Mouse (Mus musculus) limb, embryonic 10.5 days (tissue): ENCODE measurements at regions not wholly inside any gene's neighbourhood (a gene's known extent, or its start where the extent isn't known, plus 50 kb on each side); places are given as distances from the start of the nearest gene placed in this dataset.

ENCODE experiments used
- DNase-seq: peaks from one replicate; pipeline ENCODE4 v3.0.0-alpha.2; 2017; ENCODE audit warnings: low spot score
- H3K27ac ChIP-seq: fragments of 300-500 bp; sonication (generic); 2 replicates; pipeline ENCODE4 v1.5.1; 2016; ENCODE audit warnings: mild to moderate bottlenecking
- H3K27me3 ChIP-seq: fragments of 300-500 bp; sonication (generic); 2 replicates; pipeline ENCODE4 v1.6.1; 2016; ENCODE audit warnings: low read depth, mild to moderate bottlenecking; ENCODE audit not compliant: poor library complexity, severe bottlenecking
- H3K36me3 ChIP-seq: fragments of 300-500 bp; sonication (generic); 2 replicates; pipeline ENCODE4 v1.6.1; 2016; ENCODE audit warnings: mild to moderate bottlenecking, moderate library complexity
- H3K4me1 ChIP-seq: fragments of 300-500 bp; sonication (generic); 2 replicates; pipeline ENCODE4 v1.6.1; 2016
- H3K4me3 ChIP-seq: fragments of 300-500 bp; sonication (generic); 2 replicates; pipeline ENCODE4 v1.5.1; 2016; ENCODE audit warnings: mild to moderate bottlenecking, moderate library complexity
- H3K9me3 ChIP-seq: fragments of 300-500 bp; sonication (generic); replicated peaks from 2 replicates; pipeline ENCODE4 v1.6.1; 2016; ENCODE audit warnings: mild to moderate bottlenecking
- WGBS: fragments of 180-500 bp; shearing (Covaris S2); methylation state at CpG from one replicate; pipeline ENCODE4 v1.1.7; 2016; 5-methylcytosine and 5-hydroxymethylcytosine counted together

- no peak for DNase-seq
- H3K9me3 ChIP-seq: no peaks in the 10 kb centered on the region
- H3K27me3 ChIP-seq: no peaks in the 10 kb centered on the region
- 80% methylated on average over 3 of the region's 3 CpGs for WGBS
- no peaks in the 10 kb centered on the region for H3K4me1 ChIP-seq
- no peak overlapping the region for H3K4me3 ChIP-seq
- H3K36me3 ChIP-seq: no peaks in the 10 kb centered on the region
- H3K27ac ChIP-seq: no peak overlapping the region
These were observed 183.0 kb upstream of the Lmcd1 start for GRCm38 (mm10) chr6:112090597-112090996.

- Histone ChIP-seq H3K9me3 (no peaks in the 10 kb centered on the region), H3K36me3 (no peaks in the 10 kb centered on the region), H3K4me1 (no peaks in the 10 kb centered on the region), H3K27ac (no peak overlapping the region), H3K4me3 (no peak overlapping the region), H3K27me3 (no peaks in the 10 kb centered on the region)
- peak; percentile 58 for DNase-seq
- 66% methylated on average over 3 of the region's 3 CpGs for whole genome bisulfite sequencing
These were observed 182.3 kb upstream of the Lmcd1 start for GRCm38 (mm10) chr6:112091125-112091763.

- no peaks in the 10 kb centered on the region for H3K4me1 ChIP-seq
- no peaks in the 10 kb centered on the region for H3K36me3 ChIP-seq
- no peak overlapping the region for H3K4me3 ChIP-seq
- H3K9me3 ChIP-seq: no peaks in the 10 kb centered on the region
- H3K27ac ChIP-seq: no peak overlapping the region
- no peaks in the 10 kb centered on the region for H3K27me3 ChIP-seq
- WGBS: 87% methylated on average over 3 of the region's 3 CpGs
- DNase-seq: no peak
These were observed 180.3 kb upstream of the Lmcd1 start for GRCm38 (mm10) chr6:112093300-112093699.

- whole genome bisulfite sequencing: 87% methylated on average over 3 of the region's 3 CpGs
- H3K27ac ChIP-seq: no peak overlapping the region
- H3K36me3 ChIP-seq: no peaks in the 10 kb centered on the region
These were observed 175.9 kb upstream of the Lmcd1 start for GRCm38 (mm10) chr6:112097699-112098098.

GRCm38 (mm10) chr6:112108651-112109050, 164.9 kb upstream of the Lmcd1 start:
- Histone ChIP-seq H3K4me3 (no peak overlapping the region), H3K4me1 (no peaks in the 10 kb centered on the region), H3K9me3 (no peaks in the 10 kb centered on the region), H3K27me3 (no peaks in the 10 kb centered on the region), H3K27ac (no peak overlapping the region), H3K36me3 (no peaks in the 10 kb centered on the region)
- DNase-seq: no peak
- 91% methylated on average over 13 of the region's 13 CpGs for WGBS

More at GRCm38 (mm10) chr6:112097699-112098098, 175.9 kb upstream of the Lmcd1 start:
- no peak for DNase-seq
- Histone ChIP-seq H3K4me3 (no peak overlapping the region), H3K9me3 (no peaks in the 10 kb centered on the region), H3K4me1 (no peaks in the 10 kb centered on the region), H3K27me3 (no peaks in the 10 kb centered on the region)

- H3K27me3 ChIP-seq: no peaks in the 10 kb centered on the region
- H3K9me3 ChIP-seq: no peaks in the 10 kb centered on the region
- DNase-seq: no peak
- H3K36me3 ChIP-seq: no peaks in the 10 kb centered on the region
- no peaks in the 10 kb centered on the region for H3K4me1 ChIP-seq
- H3K4me3 ChIP-seq: no peak overlapping the region
- 61% methylated on average over 2 of the region's 2 CpGs for WGBS
- no peak overlapping the region for H3K27ac ChIP-seq
These were observed 154.4 kb upstream of the Lmcd1 start for GRCm38 (mm10) chr6:112119180-112119579.

- Histone ChIP-seq H3K4me1 (no peaks in the 10 kb centered on the region), H3K4me3 (no peak overlapping the region), H3K9me3 (no peaks in the 10 kb centered on the region), H3K27me3 (no peaks in the 10 kb centered on the region), H3K27ac (no peak overlapping the region), H3K36me3 (no peaks in the 10 kb centered on the region)
- DNase-seq: peak; percentile 47
- 22% methylated on average over 3 of the region's 3 CpGs for WGBS
These were observed 140.0 kb upstream of the Lmcd1 start for GRCm38 (mm10) chr6:112133522-112133921.

- H3K4me3 ChIP-seq: no peak overlapping the region
- H3K4me1 ChIP-seq: no peaks in the 10 kb centered on the region
- 77% methylated on average over 10 of the region's 10 CpGs for WGBS
- H3K27me3 ChIP-seq: no peaks in the 10 kb centered on the region
- H3K36me3 ChIP-seq: no peaks in the 10 kb centered on the region
- DNase-seq: no peak
- no peak overlapping the region for H3K27ac ChIP-seq
- no peaks in the 10 kb centered on the region for H3K9me3 ChIP-seq
These were observed 120.8 kb upstream of the Lmcd1 start for GRCm38 (mm10) chr6:112152535-112153364.

- Histone ChIP-seq H3K27ac (no peak overlapping the region), H3K4me1 (no peaks in the 10 kb centered on the region), H3K4me3 (no peak overlapping the region), H3K27me3 (no peaks in the 10 kb centered on the region), H3K36me3 (no peaks in the 10 kb centered on the region), H3K9me3 (no peaks in the 10 kb centered on the region)
- no peak for DNase-seq
- WGBS: 93% methylated on average over 3 of the region's 3 CpGs
These were observed 106.1 kb upstream of the Lmcd1 start for GRCm38 (mm10) chr6:112167487-112167886.

- no peaks in the 10 kb centered on the region for H3K4me1 ChIP-seq
- H3K4me3 ChIP-seq: no peak overlapping the region
- WGBS: 24% methylated on average over 2 of the region's 2 CpGs
- no peaks in the 10 kb centered on the region for H3K27me3 ChIP-seq
- no peaks in the 10 kb centered on the region for H3K36me3 ChIP-seq
- H3K27ac ChIP-seq: no peak overlapping the region
- no peaks in the 10 kb centered on the region for H3K9me3 ChIP-seq
- no peak for DNase-seq
These were observed 97.2 kb upstream of the Lmcd1 start for GRCm38 (mm10) chr6:112176344-112176743.

- H3K27me3 ChIP-seq: no peaks in the 10 kb centered on the region
- H3K4me3 ChIP-seq: no peak overlapping the region
- no peaks in the 10 kb centered on the region for H3K4me1 ChIP-seq
- DNase-seq: no peak
- no peak overlapping the region for H3K27ac ChIP-seq
- no peaks in the 10 kb centered on the region for H3K9me3 ChIP-seq
- WGBS: 92% methylated on average over 2 of the region's 2 CpGs
- no peaks in the 10 kb centered on the region for H3K36me3 ChIP-seq
These were observed 85.9 kb upstream of the Lmcd1 start for GRCm38 (mm10) chr6:112187636-112188035.

GRCm38 (mm10) chr6:112191032-112191431, 82.5 kb upstream of the Lmcd1 start:
- Histone ChIP-seq H3K9me3 (no peaks in the 10 kb centered on the region), H3K36me3 (no peaks in the 10 kb centered on the region), H3K4me1 (no peaks in the 10 kb centered on the region), H3K27me3 (no peaks in the 10 kb centered on the region), H3K4me3 (no peak overlapping the region), H3K27ac (no peak overlapping the region)
- WGBS: 53% methylated on average over 6 of the region's 6 CpGs
- DNase-seq: peak; percentile 82

- Histone ChIP-seq H3K27ac (no peak overlapping the region), H3K36me3 (no peaks in the 10 kb centered on the region), H3K4me3 (no peak overlapping the region), H3K4me1 (no peaks in the 10 kb centered on the region), H3K27me3 (no peaks in the 10 kb centered on the region), H3K9me3 (no peaks in the 10 kb centered on the region)
- WGBS: 10% methylated on average over 16 of the region's 16 CpGs
- DNase-seq: peak; percentile 83
These were observed 76.1 kb upstream of the Lmcd1 start for GRCm38 (mm10) chr6:112197445-112197844.
